Mouse (Mus musculus): ENCODE measurements at regions not wholly inside any gene's neighbourhood (a gene's known extent, or its start where the extent isn't known, plus 50 kb on each side); places are given as distances from the start of the nearest gene placed in this dataset.

DNA sequence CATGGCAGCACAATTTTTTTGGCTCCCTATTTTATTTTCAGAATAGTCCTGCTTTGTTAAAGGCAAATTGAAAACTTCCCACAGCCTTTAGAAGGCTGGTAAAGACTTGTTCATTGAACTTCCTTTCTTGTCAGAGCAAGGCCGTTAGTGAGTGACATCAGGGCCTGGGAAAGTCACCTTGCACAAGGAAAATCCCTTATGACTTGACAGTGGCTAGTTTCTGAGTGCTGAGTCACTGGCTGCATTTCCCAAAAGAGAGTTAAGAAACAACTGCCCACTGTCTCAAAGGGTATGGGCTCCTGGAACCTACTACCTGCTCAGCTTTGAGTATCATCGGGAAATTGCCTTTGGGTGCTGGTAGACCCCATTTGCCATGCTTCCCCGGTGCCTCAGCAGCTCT lies 89.2 kb upstream of the Marcks start:
- no peak for DNase-seq (ENCODE audit: low read depth, low spot score)

DNA sequence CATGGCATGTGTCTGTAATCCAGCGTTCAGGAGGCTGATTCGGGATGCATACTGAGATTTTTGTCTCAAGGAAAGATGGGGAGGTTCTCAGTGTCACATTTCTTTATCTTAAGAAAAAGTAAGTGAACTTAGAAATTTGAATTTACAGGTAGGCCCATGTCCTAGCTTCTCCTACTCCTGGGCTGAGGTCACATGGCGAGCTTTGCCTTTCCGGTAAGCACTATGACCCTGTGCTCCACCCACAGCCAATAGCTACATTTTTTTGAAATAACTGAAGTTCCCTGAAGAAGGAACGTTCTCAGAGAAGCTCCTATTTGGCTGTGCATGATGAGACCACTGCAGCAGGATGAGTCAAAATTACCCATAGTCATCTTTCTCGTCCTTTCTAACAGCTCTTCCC lies 83.0 kb upstream of the Marcks start:
- DNase-seq (ENCODE audit: low read depth, low spot score) = no peak

DNA sequence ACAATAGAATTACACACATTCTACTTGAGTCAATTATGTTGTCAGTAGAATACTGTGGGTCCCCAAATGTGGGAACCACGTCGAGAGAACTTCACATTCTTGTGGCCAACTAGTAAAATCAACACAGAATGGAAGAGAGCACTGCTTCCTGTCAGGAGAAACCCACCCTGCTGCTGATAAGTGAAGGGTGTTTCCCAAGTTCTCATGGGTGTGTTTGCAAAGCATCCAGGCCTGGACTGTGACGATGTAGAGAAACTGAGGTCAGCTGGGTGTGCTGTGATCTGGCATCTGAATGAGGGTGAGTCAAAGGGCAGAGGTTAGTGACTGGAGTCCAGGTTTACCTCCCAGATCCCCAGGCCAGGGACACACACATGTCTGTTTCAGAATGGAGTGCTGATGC lies 81.7 kb upstream of the Marcks start:
- DNase-seq (ENCODE audit: low read depth, low spot score) = no peak

DNA sequence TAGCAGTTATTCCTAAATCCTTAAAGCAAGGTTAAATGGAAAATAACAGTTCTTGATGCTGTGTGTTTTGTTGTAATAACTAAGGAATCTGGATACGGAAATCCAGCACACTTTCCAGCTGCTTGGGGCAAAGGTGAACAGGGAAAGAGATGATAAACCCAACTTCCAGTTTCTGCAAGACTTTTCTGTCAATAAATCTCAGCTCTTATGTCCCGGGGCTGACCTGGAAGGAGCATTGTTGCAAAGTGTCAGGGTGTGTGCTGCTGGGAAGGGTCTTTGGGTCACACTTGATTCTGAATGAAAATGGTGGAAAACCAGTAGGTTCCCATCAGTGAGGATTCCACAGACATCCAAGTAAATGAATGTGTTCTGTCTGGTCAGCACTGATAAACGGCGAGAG lies 81.2 kb upstream of the Marcks start:
- no peak for DNase-seq (ENCODE audit: low read depth, low spot score)

DNA sequence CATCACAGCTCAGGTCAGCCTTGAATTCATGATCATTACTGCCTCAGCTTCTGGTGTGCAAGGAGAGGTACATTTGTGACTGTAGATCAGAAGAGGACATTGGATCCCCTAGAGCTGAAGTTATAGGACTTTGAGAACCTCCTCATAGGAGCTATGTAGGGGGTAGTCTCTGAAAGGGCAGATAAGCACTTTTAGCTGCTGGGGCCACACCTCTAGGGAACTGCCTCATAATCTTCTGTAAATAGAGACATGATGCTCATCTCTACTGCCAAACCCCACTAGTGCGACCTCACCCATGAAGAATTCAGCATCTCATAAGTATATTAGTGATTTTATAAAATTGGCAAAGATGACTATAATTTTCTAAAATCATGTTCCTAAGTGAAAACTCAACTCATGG lies 80.7 kb upstream of the Marcks start:
- no peak for DNase-seq (ENCODE audit: low read depth, low spot score)

DNA sequence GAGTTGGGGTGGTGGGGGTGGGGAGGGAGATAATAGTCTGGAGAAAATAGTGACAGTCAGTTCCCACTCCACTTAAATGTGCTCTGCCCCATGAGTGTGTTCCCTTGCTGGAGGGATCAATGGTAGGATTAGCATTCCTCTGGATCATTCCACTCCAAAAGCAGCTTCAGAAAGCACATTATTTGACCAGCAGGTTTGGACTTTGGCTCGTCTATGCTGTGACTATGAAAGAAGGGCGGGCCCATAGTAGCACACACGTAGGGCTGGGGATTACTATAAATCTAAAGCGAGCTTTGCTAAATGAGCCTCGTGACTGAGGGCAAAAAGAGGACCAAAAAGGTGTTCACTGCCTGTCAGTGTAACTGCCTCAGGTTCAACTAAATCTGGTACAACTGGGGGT lies 75.9 kb upstream of the Marcks start:
- no peak for DNase-seq (ENCODE audit: low read depth, low spot score)

DNA sequence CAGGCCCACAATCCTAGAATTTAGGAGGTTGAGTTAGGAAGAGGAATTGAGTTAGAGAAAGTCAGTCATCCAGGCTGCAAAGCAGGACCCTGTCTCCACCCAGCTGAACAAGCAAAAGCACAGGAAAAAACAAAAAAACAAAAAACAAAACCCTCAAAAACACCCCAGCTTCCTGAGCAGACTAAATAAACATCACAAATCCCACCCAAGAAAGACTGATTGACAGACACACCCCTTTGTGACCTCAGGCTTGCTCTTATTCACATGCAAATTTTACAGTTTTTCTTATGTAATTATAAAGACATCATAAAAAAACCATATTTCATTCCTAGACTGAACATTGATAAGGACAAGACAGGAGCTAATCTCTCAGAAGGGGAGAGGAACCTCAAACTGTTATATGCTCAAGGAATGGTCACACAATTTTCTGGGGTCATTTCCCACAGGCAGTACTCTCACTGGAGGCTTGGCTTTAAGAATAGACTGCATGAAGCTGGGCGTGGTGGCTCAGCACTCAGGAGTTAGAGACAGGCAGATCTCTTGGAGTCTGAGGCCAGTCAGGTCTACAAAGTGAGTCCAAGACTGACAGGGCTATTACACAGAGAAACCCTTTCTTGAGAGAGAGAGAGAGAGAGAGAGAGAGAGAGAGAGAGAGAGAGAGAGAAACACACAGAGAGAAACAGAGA lies 73.8 kb upstream of the Marcks start:
- DNase-seq (ENCODE audit: low read depth, low spot score) = no peak

DNA sequence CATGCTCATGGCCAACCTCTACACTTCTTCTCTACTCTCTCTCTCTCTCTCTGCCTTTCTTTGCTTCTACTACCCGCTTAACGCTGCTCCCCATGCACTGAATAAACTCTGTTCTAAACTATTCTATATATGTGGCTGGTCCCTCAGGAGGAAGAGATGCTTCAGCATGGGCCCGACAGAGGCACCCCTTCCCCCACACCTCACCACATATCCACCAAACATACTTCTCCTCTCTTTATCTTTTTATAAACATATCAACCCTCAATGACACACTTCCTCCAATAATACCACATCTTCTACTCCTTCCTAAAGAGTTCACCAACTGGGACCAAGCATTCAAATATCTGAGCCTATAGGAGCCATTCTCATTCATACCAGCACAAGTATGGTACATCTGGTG lies 72.6 kb upstream of the Marcks start:
- DNase-seq (ENCODE audit: low read depth, low spot score) = no peak

DNA sequence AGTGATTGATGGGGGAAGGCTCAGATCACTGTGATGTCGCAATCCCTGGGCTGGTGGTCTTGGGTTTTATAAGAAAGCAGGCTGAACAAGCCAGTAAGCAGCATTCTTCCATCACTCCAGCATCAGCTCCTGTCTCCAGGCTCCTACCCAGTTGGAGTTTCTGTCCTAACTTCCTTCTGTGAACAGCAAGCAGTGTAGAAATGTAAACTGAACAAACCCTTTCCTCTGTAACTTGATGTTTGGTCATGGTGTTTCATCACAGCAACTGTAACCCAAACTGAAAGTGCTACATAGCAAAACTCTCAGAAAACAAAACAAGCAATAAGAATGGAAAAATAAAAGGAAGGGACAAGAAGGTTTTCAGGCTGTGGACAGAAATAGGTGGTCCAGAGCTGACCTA lies 71.5 kb upstream of the Marcks start:
- DNase-seq (ENCODE audit: low read depth, low spot score) = no peak

DNA sequence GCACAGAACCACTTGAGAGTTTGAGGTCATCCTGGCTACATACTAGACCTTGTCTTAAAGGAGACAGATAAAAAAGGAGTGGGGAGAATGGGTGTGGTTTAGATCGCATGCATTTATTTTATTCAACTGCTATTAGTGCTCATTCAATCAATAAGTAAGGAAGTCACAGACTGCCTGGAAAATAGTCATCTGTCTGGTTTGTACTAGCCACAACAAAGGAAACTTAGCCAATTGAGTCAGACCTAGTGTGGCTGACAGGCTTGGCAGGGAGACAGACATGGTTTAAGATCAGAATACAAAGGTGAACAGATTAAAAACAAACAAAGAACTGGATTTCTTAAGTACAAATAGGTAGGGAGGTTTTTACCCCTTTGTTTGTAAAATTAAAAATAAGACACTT lies 68.3 kb upstream of the Marcks start:
- no peak for DNase-seq (ENCODE audit: low read depth, low spot score)

DNA sequence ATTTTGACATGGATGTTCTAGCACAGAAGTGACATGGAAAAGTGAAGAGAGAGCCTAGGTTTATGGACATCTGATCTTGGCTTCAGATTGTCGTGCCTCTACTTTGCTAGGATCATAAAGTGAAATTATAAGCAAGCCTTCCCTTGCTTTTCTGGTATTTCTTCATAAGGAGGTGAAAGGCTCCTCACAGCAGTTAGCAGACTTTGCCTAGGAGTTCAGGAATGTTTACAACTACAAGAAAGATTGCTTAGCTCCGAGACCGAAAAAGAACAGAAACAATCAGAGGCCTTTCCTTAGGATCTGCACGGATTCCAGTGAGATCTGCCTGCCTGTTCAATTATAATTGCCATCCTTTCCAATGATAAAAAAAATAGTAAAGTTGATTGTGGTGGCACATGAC lies 67.8 kb upstream of the Marcks start:
- no peak for DNase-seq (ENCODE audit: low read depth, low spot score)

DNA sequence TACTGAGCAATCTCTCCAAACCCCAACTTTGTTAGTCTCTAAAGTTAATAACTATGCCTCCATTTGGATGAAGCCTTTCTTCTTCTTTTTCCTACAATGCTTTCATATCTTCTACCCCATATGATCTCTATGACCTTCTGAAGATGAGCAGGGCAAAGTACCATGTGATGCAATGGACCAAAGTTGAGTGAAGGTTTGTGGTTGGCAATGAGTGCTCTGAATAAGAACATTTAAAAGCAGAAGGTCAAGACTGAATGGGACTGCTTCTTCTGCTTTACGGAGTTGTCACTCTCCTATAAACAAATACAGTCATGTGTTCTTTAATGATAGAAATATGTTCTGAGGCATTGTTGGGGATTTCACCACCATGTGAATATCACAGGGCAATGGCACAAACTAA lies 65.0 kb upstream of the Marcks start:
- DNase-seq (ENCODE audit: low read depth, low spot score) = no peak

DNA sequence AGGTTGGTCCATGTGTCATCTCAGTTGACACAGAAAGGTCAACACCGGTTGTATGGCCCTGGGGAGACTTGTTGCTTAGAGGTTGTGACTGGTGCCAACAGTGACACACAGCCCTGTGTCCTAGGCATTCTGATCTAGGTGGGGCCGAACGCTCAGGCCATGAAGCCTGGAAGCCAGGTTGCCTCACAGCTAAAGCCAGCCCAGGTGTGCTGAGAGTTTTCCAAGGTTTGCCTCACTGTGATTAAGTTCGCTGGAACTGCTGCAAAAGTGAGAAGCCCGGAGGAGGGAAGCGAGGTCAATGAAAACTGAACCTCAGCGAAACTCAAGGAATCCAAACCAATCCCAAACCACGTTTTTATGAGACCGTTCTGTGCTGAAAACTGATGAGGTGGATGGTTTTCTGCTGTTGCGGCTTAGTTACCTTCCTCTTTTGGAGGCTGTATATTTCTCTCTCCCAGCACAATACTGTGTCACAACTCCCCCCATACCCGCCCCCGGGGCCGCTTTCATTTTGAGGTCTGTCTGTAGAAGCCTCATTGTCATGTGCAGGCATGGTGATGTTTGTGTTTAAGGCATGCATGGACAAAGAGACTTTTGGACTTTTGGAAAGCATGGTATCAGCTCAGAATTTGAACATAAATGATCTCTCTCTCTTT lies 56.2 kb upstream of the Marcks start:
- DNase-seq (ENCODE audit: low read depth, low spot score) = no peak

DNA sequence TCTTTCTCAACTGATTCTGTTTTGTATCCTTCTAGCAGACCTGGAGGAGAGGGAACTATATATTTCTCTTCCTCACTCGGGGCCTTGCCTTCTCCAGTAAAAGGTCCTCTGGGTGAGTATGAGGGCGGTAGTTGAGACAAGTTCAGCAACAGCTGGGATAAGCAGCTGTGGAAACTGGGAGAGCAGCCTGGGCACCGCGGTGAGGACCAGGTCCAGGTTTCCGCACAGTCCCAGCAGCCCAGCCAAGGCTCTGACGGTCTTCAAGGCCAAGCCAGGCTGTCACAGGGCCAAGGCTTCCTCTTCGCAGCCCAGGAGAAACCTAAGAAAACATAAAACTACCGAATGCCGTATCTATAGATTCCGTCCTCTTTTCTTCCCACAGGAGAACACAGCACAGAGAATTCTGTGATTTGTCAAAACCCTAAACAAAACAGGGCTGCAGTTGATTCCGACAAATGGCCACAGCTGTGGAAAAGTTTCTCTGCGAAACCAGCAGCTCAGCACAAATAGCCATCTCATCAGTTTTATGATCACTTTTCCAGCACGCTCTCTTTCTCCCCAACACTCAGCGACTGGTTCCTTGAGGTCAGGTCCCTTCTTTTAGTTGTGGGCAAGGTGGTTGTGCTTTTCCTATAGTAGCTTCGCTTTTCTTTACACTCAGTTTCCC lies 55.5 kb upstream of the Marcks start:
- no peak for DNase-seq (ENCODE audit: low read depth, low spot score)

DNA sequence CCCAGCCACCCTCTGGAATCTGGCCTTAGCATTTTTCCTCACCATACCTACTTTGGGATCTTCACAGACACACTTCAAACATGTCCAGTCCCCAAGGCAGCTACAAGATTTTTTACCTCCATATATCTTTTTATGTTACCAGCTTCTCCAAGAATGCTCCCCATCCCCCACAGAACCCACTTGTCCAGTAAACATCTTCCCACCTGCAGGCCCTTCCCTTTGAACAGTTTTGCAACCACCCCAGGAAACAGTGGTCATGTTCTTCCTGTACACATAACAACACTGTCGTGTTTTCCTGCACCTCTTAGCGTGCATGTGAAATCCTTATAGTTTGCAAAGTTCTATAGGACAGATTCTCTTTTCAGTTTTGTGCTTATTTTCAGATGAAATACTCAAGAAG lies 53.9 kb upstream of the Marcks start:
- no peak for DNase-seq (ENCODE audit: low read depth, low spot score)

DNA sequence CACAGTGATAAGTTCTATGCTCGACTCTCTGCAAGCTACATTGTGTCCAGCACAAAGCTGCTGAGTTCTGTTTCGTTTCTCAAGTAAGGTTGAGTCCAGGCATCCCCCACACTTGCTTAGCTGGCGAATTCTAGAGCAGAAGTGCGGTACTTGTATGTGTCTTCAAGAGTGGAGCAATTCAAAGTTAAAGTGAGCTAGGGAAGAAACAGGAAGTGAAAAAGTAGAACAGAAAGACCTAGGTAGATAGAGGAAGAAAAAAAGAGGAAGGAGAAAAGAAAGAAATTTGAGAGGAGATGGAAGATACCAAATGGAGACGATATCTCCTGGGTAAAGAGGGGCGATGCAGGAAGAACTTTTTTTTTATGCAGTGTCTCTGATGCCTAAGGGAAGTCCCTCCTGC lies 51.4 kb upstream of the Marcks start:
- no peak for DNase-seq (ENCODE audit: low read depth, low spot score)

All from embryo, embryonic 11.5 days (tissue).